Mouse (Mus musculus) forebrain, embryonic 16.5 days (tissue): ENCODE measurements around the gene Cldn34b2. TPM values are rescaled to one million over a fixed set of nuclear protein-coding genes. Genes with fewer than 3 reads are reported as not detected.
"Not testable (repeated sequence)": the region's sequence is repeated elsewhere in the genome, so short reads cannot be mapped to it uniquely, and the experiment has no call there.

Experiments used
- ATAC-seq: fragments of 200-750 bp; cut with Nextera tagmentation; 2 replicates; pipeline ENCODE4 v1.8.0; 2017; ENCODE audit warnings: mild to moderate bottlenecking, moderate library complexity
- H3K27ac ChIP-seq: fragments of 300-500 bp; sonication (generic); 2 replicates; pipeline ENCODE4 v1.5.1; 2014; ENCODE audit warnings: low read length, control low read depth
- H3K27me3 ChIP-seq: fragments of 300-500 bp; sonication (generic); replicated peaks from 2 replicates; pipeline ENCODE4 v1.6.1; 2014; ENCODE audit warnings: low read length; ENCODE audit not compliant: control insufficient read depth, insufficient read depth
- H3K36me3 ChIP-seq: fragments of 300-500 bp; sonication (generic); 2 replicates; pipeline ENCODE4 v1.6.1; 2014; ENCODE audit not compliant: control insufficient read depth, insufficient read depth
- H3K4me1 ChIP-seq: fragments of 300-500 bp; sonication (generic); replicated peaks from 2 replicates; pipeline ENCODE4 v1.6.1; 2014; ENCODE audit warnings: low read length; ENCODE audit not compliant: control insufficient read depth, insufficient read depth
- H3K4me2 ChIP-seq: fragments of 300-500 bp; sonication (generic); 2 replicates; pipeline ENCODE4 v1.6.1; 2014; ENCODE audit warnings: mild to moderate bottlenecking, low read length, control low read depth
- H3K4me3 ChIP-seq: fragments of 300-500 bp; sonication (generic); replicated peaks from 2 replicates; pipeline ENCODE4 v1.5.1; 2014; ENCODE audit warnings: mild to moderate bottlenecking, low read length, control low read depth
- H3K9ac ChIP-seq: fragments of 300-500 bp; sonication (generic); replicated peaks from 2 replicates; pipeline ENCODE4 v1.6.1; 2014; ENCODE audit warnings: low read depth, low read length, control low read depth
- H3K9me3 ChIP-seq: fragments of 300-500 bp; sonication (generic); 2 replicates; pipeline ENCODE4 v1.6.1; 2016; ENCODE audit warnings: low read length; ENCODE audit not compliant: control insufficient read depth
- WGBS: fragments of 180-500 bp; shearing (Covaris S2); extraction: QIAGEN DNeasy Blood & Tissue Kit; methylation state at CpG from one replicate; pipeline ENCODE4 v1.1.7; 2014; 5-methylcytosine and 5-hydroxymethylcytosine counted together
- polyA plus RNA-seq: library from polyadenylated mRNA; unstranded; fragments of >200 nt; fragmentation: Nextera tagmentation; extraction: Ambion mirVana; gene quantifications from 2 replicates; pipeline ENCODE4 v1.2.1, GENCODE M21; 2015

The Cldn34b2 gene
- polyA plus RNA-seq, result not detected in 2 replicates

DNA sequence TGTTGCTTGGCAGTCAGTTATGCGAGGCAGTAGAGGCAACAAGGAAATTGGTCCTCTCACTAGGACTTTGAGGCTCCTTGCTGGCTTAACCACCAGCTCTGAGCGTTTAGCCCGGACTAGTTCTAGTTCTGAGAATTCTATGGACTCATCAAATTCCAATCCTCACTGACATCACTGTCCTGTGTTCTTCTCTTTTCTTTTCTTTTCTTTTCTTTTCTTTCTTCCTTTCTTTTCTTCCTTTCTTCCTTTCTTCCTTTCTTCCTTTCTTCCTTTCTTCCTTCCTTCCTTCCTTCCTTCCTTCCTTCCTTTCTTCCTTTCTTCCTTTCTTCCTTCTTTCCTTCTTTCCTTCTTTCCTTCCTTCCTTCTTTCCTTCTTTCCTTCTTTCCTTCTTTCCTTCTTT lies at the start of gene Cldn34b2:
Gene Cldn34b2 (minus strand): TSS at position 101 of the 400 bp plus-strand sequence.
- not testable (repeated sequence) for H3K4me3 ChIP-seq, H3K9me3 ChIP-seq, H3K4me1 ChIP-seq, H3K4me2 ChIP-seq, H3K27me3 ChIP-seq, H3K9ac ChIP-seq, H3K27ac ChIP-seq, ATAC-seq, H3K36me3 ChIP-seq
- 92% methylated on average over 3 of the region's 3 CpGs for WGBS

DNA sequence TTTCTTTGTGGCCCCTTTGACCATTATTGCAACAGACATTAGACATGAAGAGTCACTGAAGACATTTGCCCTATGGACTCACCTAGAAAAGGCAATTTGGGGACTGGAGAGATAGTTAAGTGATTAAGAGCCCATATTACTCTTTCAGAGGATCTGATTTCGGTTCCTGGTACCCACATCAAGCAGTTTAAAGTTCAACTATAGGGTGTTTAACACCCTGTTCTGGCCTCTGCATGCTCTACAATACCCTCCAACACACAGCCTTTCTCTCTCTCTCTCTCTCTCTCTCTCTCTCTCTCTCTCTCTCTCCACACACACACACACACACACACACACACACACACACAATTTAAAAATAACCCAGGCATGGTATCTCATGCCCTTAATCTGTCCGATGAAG lies 49.4 kb upstream of the Cldn34b2 start:
- H3K36me3 ChIP-seq, result no peaks in the 10 kb centered on the region
- H3K27ac ChIP-seq, result no peak overlapping the region
- no peak overlapping the region for H3K9ac ChIP-seq
- H3K27me3 ChIP-seq, result no peaks in the 10 kb centered on the region
- no peak overlapping the region for H3K4me3 ChIP-seq
- no peaks in the 10 kb centered on the region for H3K9me3 ChIP-seq
- WGBS, result 75% methylated on average over 2 of the region's 2 CpGs
- H3K4me1 ChIP-seq, result no peaks in the 10 kb centered on the region
- H3K4me2 ChIP-seq, result no peak overlapping the region
- no peak for ATAC-seq

DNA sequence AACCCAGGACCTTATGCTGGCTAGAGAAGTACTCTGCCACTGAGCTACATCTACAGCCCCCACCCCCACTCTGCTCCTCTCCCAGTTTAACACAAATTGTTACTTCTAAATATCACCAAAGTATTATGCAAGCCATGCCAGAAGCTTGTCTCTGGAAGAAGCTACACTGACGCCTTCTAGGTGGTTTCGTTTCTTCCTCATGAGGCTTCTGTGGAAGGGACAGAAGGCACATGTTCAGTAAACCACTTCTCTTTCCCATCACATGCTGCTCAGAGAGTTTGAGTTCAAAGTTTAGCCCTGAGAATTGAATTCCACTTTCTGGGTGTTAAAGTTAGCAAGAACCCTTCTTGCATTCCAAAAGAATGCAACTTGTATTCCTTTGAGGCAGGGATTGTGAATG lies 49.0 kb upstream of the Cldn34b2 start:
- Histone ChIP-seq H3K4me2 (no peak overlapping the region), H3K27ac (no peak overlapping the region), H3K9me3 (no peaks in the 10 kb centered on the region), H3K9ac (no peak overlapping the region), H3K36me3 (no peaks in the 10 kb centered on the region), H3K4me1 (no peaks in the 10 kb centered on the region), H3K27me3 (no peaks in the 10 kb centered on the region), H3K4me3 (no peak overlapping the region)
- 74% methylated on average over 2 of the region's 2 CpGs for WGBS
- no peak for ATAC-seq

DNA sequence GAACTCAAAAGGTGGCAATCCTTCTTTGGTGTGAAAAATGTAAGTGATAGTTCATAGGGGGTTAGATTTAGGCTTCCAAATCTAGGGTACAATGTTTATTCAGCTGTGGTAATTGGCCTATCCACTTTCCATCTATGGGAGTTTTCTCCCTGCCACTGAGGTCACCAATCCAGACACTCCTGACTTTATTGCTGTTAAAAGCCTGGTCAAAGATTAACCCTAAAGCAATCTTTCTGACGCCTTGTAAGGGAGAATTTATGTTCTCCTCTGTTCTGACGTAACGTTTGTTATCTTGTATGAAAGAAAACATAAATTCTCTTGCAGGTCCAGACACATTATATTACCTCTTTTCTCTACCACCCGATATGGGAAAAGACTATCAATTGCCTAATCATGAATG lies 47.4 kb upstream of the Cldn34b2 start:
- ATAC-seq, result no peak
- no peak overlapping the region for H3K27ac ChIP-seq
- H3K4me2 ChIP-seq, result no peak overlapping the region
- no peaks in the 10 kb centered on the region for H3K36me3 ChIP-seq
- H3K4me1 ChIP-seq, result no peaks in the 10 kb centered on the region
- no peak overlapping the region for H3K9ac ChIP-seq
- H3K4me3 ChIP-seq, result no peak overlapping the region
- 82% methylated on average over 4 of the region's 4 CpGs for WGBS
- H3K27me3 ChIP-seq, result no peaks in the 10 kb centered on the region
- no peaks in the 10 kb centered on the region for H3K9me3 ChIP-seq

DNA sequence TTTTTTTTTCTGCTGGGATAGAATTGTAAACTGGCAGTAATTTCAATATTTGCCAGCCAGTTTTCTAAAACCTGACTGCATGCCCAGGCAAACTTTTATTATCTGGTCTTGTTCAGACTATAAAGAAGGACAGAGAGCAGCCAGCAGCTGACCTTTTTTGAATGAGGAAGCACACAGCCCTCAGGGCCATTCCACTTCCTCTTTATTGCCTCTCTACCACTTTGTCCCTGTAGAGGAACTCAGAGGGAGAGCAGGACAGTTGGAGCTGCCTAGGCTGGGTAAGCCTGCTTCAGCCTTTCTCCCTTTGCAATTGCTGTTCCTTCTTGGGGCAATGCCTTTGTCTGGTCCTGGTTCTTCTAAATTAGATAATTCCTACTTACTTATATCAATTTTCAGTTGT lies 44.1 kb upstream of the Cldn34b2 start:
- Histone ChIP-seq H3K27ac (no peak overlapping the region), H3K4me1 (no peaks in the 10 kb centered on the region), H3K4me2 (no peak overlapping the region), H3K9me3 (no peaks in the 10 kb centered on the region), H3K4me3 (no peak overlapping the region), H3K27me3 (no peaks in the 10 kb centered on the region), H3K36me3 (no peaks in the 10 kb centered on the region), H3K9ac (no peak overlapping the region)
- no peak for ATAC-seq

DNA sequence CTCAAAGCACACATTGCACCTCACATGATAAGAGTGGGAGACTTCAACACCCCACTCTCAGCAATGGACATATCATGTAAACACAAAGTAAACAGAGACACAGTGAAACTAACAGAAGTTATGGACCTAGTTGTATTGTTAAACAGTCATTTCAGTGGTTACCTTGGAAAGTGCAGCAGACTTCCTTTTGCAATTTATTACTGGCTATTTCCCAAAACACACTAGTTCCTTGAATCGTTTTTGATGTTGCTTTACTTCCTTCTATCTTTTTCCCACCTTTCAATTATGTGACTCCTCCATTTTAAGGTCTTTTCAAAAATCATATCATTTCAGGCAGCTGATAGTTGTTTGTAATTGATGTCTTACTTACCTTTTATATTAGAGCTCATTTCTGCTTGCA lies 43.5 kb upstream of the Cldn34b2 start:
- H3K27ac ChIP-seq, result no peak overlapping the region
- no peak overlapping the region for H3K4me2 ChIP-seq
- no peaks in the 10 kb centered on the region for H3K4me1 ChIP-seq
- H3K4me3 ChIP-seq, result no peak overlapping the region
- H3K27me3 ChIP-seq, result no peaks in the 10 kb centered on the region
- 62% methylated on average over 1 of the region's 1 CpGs for WGBS
- ATAC-seq, result no peak
- no peaks in the 10 kb centered on the region for H3K36me3 ChIP-seq
- H3K9ac ChIP-seq, result no peak overlapping the region
- H3K9me3 ChIP-seq, result no peaks in the 10 kb centered on the region

DNA sequence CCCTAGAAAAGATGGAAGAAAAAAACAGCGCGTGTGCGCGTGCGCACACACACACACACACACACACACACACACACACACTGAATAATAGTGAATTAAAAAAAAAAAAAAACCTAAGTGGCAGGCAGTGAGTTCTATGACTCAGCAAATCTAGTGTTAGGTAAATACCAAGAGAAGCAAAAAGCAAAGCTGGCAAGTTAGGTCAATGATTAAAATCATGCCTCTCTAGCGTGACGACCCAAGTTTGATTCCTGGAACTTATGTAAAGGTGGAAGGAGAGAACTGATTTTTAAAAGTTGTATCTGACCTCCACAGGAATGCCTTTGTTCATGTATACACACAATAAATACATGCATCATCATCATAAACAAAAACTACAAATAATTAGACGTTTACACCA lies 41.7 kb upstream of the Cldn34b2 start:
- 96% methylated on average over 8 of the region's 8 CpGs for WGBS
- no peak for ATAC-seq
- Histone ChIP-seq H3K4me3 (no peak overlapping the region), H3K27me3 (no peaks in the 10 kb centered on the region), H3K9me3 (no peaks in the 10 kb centered on the region), H3K27ac (no peak overlapping the region), H3K4me2 (no peak overlapping the region), H3K36me3 (no peaks in the 10 kb centered on the region), H3K4me1 (no peaks in the 10 kb centered on the region), H3K9ac (no peak overlapping the region)

DNA sequence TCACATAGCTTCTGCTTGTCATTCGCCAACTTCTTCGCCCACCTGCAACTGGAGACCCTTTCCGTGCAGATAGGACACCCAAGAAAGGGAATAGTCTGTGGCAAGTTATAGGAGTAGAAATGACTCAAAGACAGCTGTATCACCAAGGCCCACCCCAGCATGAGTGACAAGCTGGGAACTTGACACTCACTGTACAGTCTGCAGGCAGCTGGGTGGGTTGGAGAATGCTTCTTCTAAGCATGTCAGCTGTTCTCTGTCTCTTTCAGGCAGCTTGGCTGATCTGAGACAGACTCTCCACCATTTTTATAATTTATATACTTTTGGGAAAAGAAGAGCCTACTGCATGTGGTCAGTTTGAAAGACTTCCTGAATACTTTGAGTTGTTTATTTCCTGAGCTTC lies 39.5 kb upstream of the Cldn34b2 start:
- Histone ChIP-seq H3K4me1 (no peaks in the 10 kb centered on the region), H3K27me3 (no peaks in the 10 kb centered on the region), H3K36me3 (no peaks in the 10 kb centered on the region), H3K9me3 (no peaks in the 10 kb centered on the region), H3K9ac (no peak overlapping the region), H3K27ac (no peak overlapping the region), H3K4me2 (no peak overlapping the region), H3K4me3 (no peak overlapping the region)
- no peak for ATAC-seq
- whole genome bisulfite sequencing, result 97% methylated on average over 3 of the region's 3 CpGs

DNA sequence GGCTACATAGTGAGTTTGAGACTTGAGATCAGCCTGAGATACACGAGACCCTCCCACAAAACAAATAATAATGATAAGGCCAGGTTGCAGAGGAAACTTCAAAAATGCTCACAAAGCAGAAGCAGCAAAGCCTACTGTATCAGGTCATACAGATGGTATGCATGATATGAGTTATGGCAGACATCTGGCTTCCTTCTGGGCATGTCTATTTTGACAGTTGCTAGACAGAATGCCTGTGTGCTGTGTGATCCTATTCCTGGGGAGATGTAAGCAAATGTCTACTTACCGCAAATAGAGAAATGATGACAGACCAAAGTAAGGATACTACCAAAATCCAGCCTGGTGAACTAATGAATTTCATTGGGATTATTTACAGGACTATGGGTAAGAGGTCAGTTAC lies 38.1 kb upstream of the Cldn34b2 start:
- no peaks in the 10 kb centered on the region for H3K36me3 ChIP-seq
- H3K27me3 ChIP-seq, result no peaks in the 10 kb centered on the region
- 81% methylated on average over 2 of the region's 2 CpGs for WGBS
- no peaks in the 10 kb centered on the region for H3K4me1 ChIP-seq
- H3K4me2 ChIP-seq, result no peak overlapping the region
- H3K9me3 ChIP-seq, result no peaks in the 10 kb centered on the region
- H3K27ac ChIP-seq, result no peak overlapping the region
- no peak overlapping the region for H3K4me3 ChIP-seq
- no peak for ATAC-seq
- H3K9ac ChIP-seq, result no peak overlapping the region

DNA sequence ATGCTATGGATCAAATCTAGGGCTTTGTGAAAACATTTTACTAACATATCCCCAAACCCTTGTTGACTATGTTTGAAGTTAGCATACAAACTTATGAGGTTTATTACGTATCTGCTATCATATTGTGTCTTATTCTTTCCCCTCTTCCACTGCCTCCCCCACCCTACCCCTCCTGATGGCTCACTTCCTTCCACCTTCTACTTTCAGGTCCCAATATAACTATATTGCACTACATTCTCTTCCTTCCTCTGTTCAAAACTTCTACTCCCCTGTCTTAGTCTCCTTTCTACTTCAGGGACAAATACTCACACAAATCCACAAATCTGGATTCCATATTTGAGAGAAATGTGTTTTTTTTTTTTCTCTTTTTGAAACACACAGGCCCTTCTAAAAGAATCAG lies 35.3 kb upstream of the Cldn34b2 start:
- no peaks in the 10 kb centered on the region for H3K4me1 ChIP-seq
- H3K27ac ChIP-seq, result no peak overlapping the region
- no peaks in the 10 kb centered on the region for H3K36me3 ChIP-seq
- WGBS, result 58% methylated on average over 1 of the region's 1 CpGs
- H3K4me3 ChIP-seq, result no peak overlapping the region
- no peaks in the 10 kb centered on the region for H3K27me3 ChIP-seq
- no peak overlapping the region for H3K4me2 ChIP-seq
- no peak overlapping the region for H3K9ac ChIP-seq
- no peak for ATAC-seq
- H3K9me3 ChIP-seq, result no peaks in the 10 kb centered on the region
